Comparison of ENCODE assay signal across 21 mouse cellular contexts in genomic region chr3:144155746-144156145, GRCm38 (mm10). TPM values are rescaled to one million over a fixed set of nuclear protein-coding genes. Genes with fewer than 3 reads are reported as not detected.
A peak's percentile ranks its signal among the peaks of the same experiment; 100 is the strongest.
DNase-seq lines count a peak whose midpoint lies in the region; ATAC-seq lines count a peak whose summit lies in the region.
"Had no signal": no experiment of that assay in that cellular context is flagged by ENCODE, and none has a peak within 500 bp of the region (broad histone marks: within the 10 kb centered on the region; RNA-seq: fewer than 3 reads in every experiment).

No protein-coding gene starts in this region.

- no peaks in the 10 kb centered on the region for H3K4me1 ChIP-seq in midbrain, embryonic 13.5 days (replicated peaks)
- H3K4me1 ChIP-seq in midbrain, embryonic 15.5 days = no peaks in the 10 kb centered on the region
- H3K4me1 ChIP-seq: embryonic facial prominence, embryonic 12.5 days; hindbrain, embryonic 12.5 days; limb, embryonic 12.5 days; liver, embryonic 13.5 days; lung, embryonic 15.5 days; midbrain, embryonic 10.5 days had no signal

- 81% methylated on average over 3 of the region's 3 CpGs for WGBS in midbrain, embryonic 13.5 days
- 79% methylated on average over 3 of the region's 3 CpGs for WGBS in midbrain, embryonic 15.5 days

- H3K9me3 ChIP-seq in midbrain, embryonic 13.5 days = no peaks in the 10 kb centered on the region
- no peaks in the 10 kb centered on the region for H3K9me3 ChIP-seq in midbrain, embryonic 15.5 days
- H3K9me3 ChIP-seq: embryonic facial prominence, embryonic 12.5 days; hindbrain, embryonic 12.5 days; kidney, embryonic 15.5 days; limb, embryonic 12.5 days; liver, embryonic 13.5 days; lung, embryonic 15.5 days; midbrain, embryonic 10.5 days had no signal

- no peak overlapping the region for H3K4me2 ChIP-seq in midbrain, embryonic 13.5 days (replicated peaks)
- no peak overlapping the region for H3K4me2 ChIP-seq in midbrain, embryonic 15.5 days
- H3K4me2 ChIP-seq: embryonic facial prominence, embryonic 12.5 days; hindbrain, embryonic 12.5 days; kidney, embryonic 15.5 days; limb, embryonic 12.5 days; liver, embryonic 13.5 days; lung, embryonic 15.5 days had no signal

- 0 out of 2 replicates have a peak, but pooled peaks have one; percentile 11 for ATAC-seq in midbrain, embryonic 13.5 days
- ATAC-seq in midbrain, embryonic 15.5 days (replicated peaks) = no peak
- ATAC-seq in granulocyte monocyte progenitor cell, adult 5-6 weeks (replicated peaks; ENCODE audit: poor library complexity, severe bottlenecking) = 0 out of 2 replicates have a peak, but pooled peaks have one; percentile 3
- ATAC-seq: forebrain, embryonic 14.5 days had no signal

- no peak overlapping the region for H3K9ac ChIP-seq in midbrain, embryonic 13.5 days (replicated peaks)
- H3K9ac ChIP-seq in midbrain, embryonic 15.5 days = no peak overlapping the region
- H3K9ac ChIP-seq: embryonic facial prominence, embryonic 12.5 days; hindbrain, embryonic 12.5 days; kidney, embryonic 15.5 days; limb, embryonic 12.5 days; liver, embryonic 13.5 days; lung, embryonic 15.5 days had no signal

- H3K4me3 ChIP-seq in midbrain, embryonic 13.5 days (replicated peaks) = no peak overlapping the region
- no peak overlapping the region for H3K4me3 ChIP-seq in midbrain, embryonic 15.5 days
- H3K4me3 ChIP-seq: embryonic facial prominence, embryonic 12.5 days; hindbrain, embryonic 12.5 days; kidney, embryonic 15.5 days; limb, embryonic 12.5 days; liver, embryonic 13.5 days; lung, embryonic 15.5 days; midbrain, embryonic 10.5 days had no signal

- peak; percentile 19 for DNase-seq in R1 (ENCODE audit: low read depth, low spot score)
- peak; percentile 28 for DNase-seq in thymus, postnatal 25 days
- no peak for DNase-seq in adrenal gland, postnatal 10 days
- no peak for DNase-seq in spleen, postnatal 14 days (ENCODE audit: low spot score in 2 of 2)
- no peak for DNase-seq in neural tube, embryonic 10.5 days (ENCODE audit: extremely low spot score, low spot score)
- DNase-seq: cerebellum, adult 9-10 months; gastrocnemius, postnatal 25 days; liver, embryonic 13.5 days; lung, postnatal 4 days; spleen, adult 18-20 months had no signal

- H3K27me3 ChIP-seq in midbrain, embryonic 13.5 days = no peaks in the 10 kb centered on the region
- no peaks in the 10 kb centered on the region for H3K27me3 ChIP-seq in midbrain, embryonic 15.5 days (replicated peaks)
- H3K27me3 ChIP-seq: CH12.LX; embryonic facial prominence, embryonic 12.5 days; hindbrain, embryonic 12.5 days; kidney, embryonic 15.5 days; limb, embryonic 12.5 days; liver, embryonic 13.5 days; lung, embryonic 15.5 days had no signal

- H3K27ac ChIP-seq in midbrain, embryonic 13.5 days = no peak overlapping the region
- no peak overlapping the region for H3K27ac ChIP-seq in midbrain, embryonic 15.5 days
- H3K27ac ChIP-seq: embryonic facial prominence, embryonic 12.5 days; hindbrain, embryonic 12.5 days; kidney, embryonic 15.5 days; limb, embryonic 12.5 days; liver, embryonic 13.5 days; lung, embryonic 15.5 days; midbrain, embryonic 10.5 days had no signal

- no peaks in the 10 kb centered on the region for H3K36me3 ChIP-seq in midbrain, embryonic 13.5 days
- H3K36me3 ChIP-seq in midbrain, embryonic 15.5 days (replicated peaks) = no peaks in the 10 kb centered on the region
- H3K36me3 ChIP-seq: embryonic facial prominence, embryonic 12.5 days; hindbrain, embryonic 12.5 days; kidney, embryonic 15.5 days; limb, embryonic 12.5 days; liver, embryonic 13.5 days; lung, embryonic 15.5 days; midbrain, embryonic 10.5 days had no signal

RNA-seq across cellular contexts. Expression of gene Lmo4, which starts 49.3 kb away (rescaled TPM):
- 55.3 and 60.6 TPM in 2 replicates for polyA plus RNA-seq in midbrain, embryonic 13.5 days (2015; fragmentation: Nextera tagmentation; extraction: Ambion mirVana)
- 75.9 and 76.1 TPM in 2 replicates for polyA plus RNA-seq in midbrain, embryonic 15.5 days (2015; fragmentation: Nextera tagmentation; extraction: Ambion mirVana)
- total RNA-seq in granulocyte monocyte progenitor cell, adult 5-6 weeks (2014; fragmentation: Nextera tagmentation) = 116 and 130 TPM in 2 replicates
- 34.5 and 45.1 TPM in 2 replicates for total RNA-seq in granulocyte monocyte progenitor cell, adult 5-6 weeks (2017)
- 10 to 100 TPM; 63.1 to 65.6 TPM for total RNA-seq in adrenal gland, postnatal 10 days (2021)

Comparison
In these comparisons a context has a peak if more than half of its experiments do, and no peak if none do; other contexts are left out.
1. DNase-seq: peak in R1 (single experiment) and thymus, postnatal 25 days (single experiment); none in adrenal gland, postnatal 10 days (single experiment), spleen, postnatal 14 days (0 of 2) and neural tube, embryonic 10.5 days (single experiment).